Mouse (Mus musculus): ENCODE measurements around the gene Nrxn2.

DNA sequence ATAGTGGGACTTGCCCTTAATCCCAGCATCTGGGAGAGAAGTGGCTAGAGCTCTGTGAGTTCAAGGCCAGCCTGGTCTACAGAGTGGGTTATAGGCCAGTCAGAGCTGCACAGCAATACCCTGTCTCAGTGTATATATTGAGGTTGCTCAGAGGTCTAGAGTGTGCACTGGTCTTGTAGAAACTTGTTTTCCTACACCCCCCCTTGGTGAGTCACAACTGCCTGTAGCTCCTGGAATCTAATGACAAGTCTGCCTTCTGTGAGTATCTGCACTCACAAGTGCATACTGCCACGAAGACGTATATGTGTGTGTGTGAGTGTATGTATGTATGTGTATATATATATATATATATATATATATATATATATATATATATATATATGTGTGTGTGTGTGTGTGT lies 60.0 kb downstream of the Nrxn2 start:
- TF ChIP-seq NANOG (IDR thresholded peaks at IDR 0.05; ENCODE audit: borderline replicate concordance, low read length) (no peak), CTCF (conservative IDR thresholded peaks at IDR 0.05; ENCODE audit: low read length) (no peak), POU5F1 (IDR thresholded peaks at IDR 0.05; ENCODE audit: borderline replicate concordance, low read length) (no peak)

Measured in E14TG2a.4 (cell line).